In genomic region chr14:55584303-55584701, GRCm38 (mm10) we compare ENCODE assay signal across 10 mouse cellular contexts. TPM values are rescaled to one million over a fixed set of nuclear protein-coding genes. Genes with fewer than 3 reads are reported as not detected.
DNase-seq lines count a peak whose midpoint lies in the region; ATAC-seq and TF ChIP-seq lines count a peak whose summit lies in the region.
"Had no signal": no experiment of that assay in that cellular context is flagged by ENCODE, and none has a peak within 500 bp of the region (broad histone marks: within the 10 kb centered on the region; RNA-seq: fewer than 3 reads in every experiment).

No protein-coding gene starts in this region.

- H3K27me3 ChIP-seq in heart, embryonic 13.5 days (replicated peaks), result no peaks in the 10 kb centered on the region
- no peaks in the 10 kb centered on the region for H3K27me3 ChIP-seq in ES-Bruce4 (ENCODE audit: control insufficient read depth, insufficient read depth, low read length, poor library complexity, severe bottlenecking)
- no peaks in the 10 kb centered on the region for H3K27me3 ChIP-seq in forebrain, embryonic 16.5 days (replicated peaks; ENCODE audit: control insufficient read depth, insufficient read depth, low read length)
- H3K27me3 ChIP-seq in liver, embryonic 16.5 days (ENCODE audit: control insufficient read depth, insufficient read depth, low read depth, low read length), result no peaks in the 10 kb centered on the region

- H3K9me3 ChIP-seq in heart, embryonic 13.5 days, result no peaks in the 10 kb centered on the region
- H3K9me3 ChIP-seq in ES-Bruce4 (replicated peaks; ENCODE audit: control insufficient read depth, insufficient read depth, low read length, poor library complexity, severe bottlenecking), result no peaks in the 10 kb centered on the region
- no peaks in the 10 kb centered on the region for H3K9me3 ChIP-seq in forebrain, embryonic 16.5 days (ENCODE audit: control insufficient read depth, low read length)
- no peaks in the 10 kb centered on the region for H3K9me3 ChIP-seq in liver, embryonic 16.5 days (replicated peaks; ENCODE audit: control insufficient read depth, low read length)

- H3K36me3 ChIP-seq in heart, embryonic 13.5 days, result peaks cover 61% of the 10 kb centered on the region
- H3K36me3 ChIP-seq in ES-Bruce4 (ENCODE audit: control insufficient read depth, insufficient read depth, low read length, poor library complexity, severe bottlenecking), result peaks cover 9% of the 10 kb centered on the region
- peaks cover 2% of the 10 kb centered on the region; the same call in 1 of the 2 replicates for H3K36me3 ChIP-seq in forebrain, embryonic 16.5 days (ENCODE audit: control insufficient read depth, insufficient read depth)
- H3K36me3 ChIP-seq in liver, embryonic 16.5 days (ENCODE audit: control insufficient read depth, insufficient read depth), result peaks cover 3% of the 10 kb centered on the region; the same call in 1 of the 2 replicates

- no peak for ATAC-seq in heart, embryonic 13.5 days (ENCODE audit: extremely low read depth, insufficient number of reproducible peaks, low FRiP score, low TSS enrichment)
- no peak for ATAC-seq in forebrain, embryonic 16.5 days
- ATAC-seq in liver, embryonic 16.5 days (ENCODE audit: low read depth), result no peak
- ATAC-seq in granulocyte monocyte progenitor cell, adult 5-6 weeks (replicated peaks; ENCODE audit: poor library complexity, severe bottlenecking), result no peak

- H3K9ac ChIP-seq in heart, embryonic 13.5 days, result peak overlapping the region; percentile 81
- peak overlapping the region; percentile 7; the same call in 1 of the 2 replicates for H3K9ac ChIP-seq in ES-Bruce4 (ENCODE audit: low read depth, poor library complexity, severe bottlenecking)
- H3K9ac ChIP-seq in forebrain, embryonic 16.5 days (replicated peaks; ENCODE audit: low read depth, low read length), result peak overlapping the region; percentile 61
- peak overlapping the region; percentile 82 for H3K9ac ChIP-seq in liver, embryonic 16.5 days (ENCODE audit: low read depth, low read length)

- DNase-seq in heart, postnatal 14 days, result no peak
- DNase-seq in frontal cortex, postnatal 14 days (ENCODE audit: low spot score in 2 of 2), result no peak
- DNase-seq in cerebellum, postnatal 4 days (ENCODE audit: low spot score in 2 of 2), result no peak

- peak overlapping the region; percentile 69; the same call in 1 of the 2 replicates for H3K27ac ChIP-seq in heart, embryonic 13.5 days (replicated peaks)
- H3K27ac ChIP-seq in ES-Bruce4 (ENCODE audit: insufficient read depth, low read length), result no peak overlapping the region
- no peak overlapping the region for H3K27ac ChIP-seq in forebrain, embryonic 16.5 days (ENCODE audit: low read length)
- H3K27ac ChIP-seq in liver, embryonic 16.5 days (ENCODE audit: low read length), result peak overlapping the region; percentile 98

- peaks cover 26% of the 10 kb centered on the region for H3K4me1 ChIP-seq in heart, embryonic 13.5 days
- peaks cover 3% of the 10 kb centered on the region for H3K4me1 ChIP-seq in ES-Bruce4 (ENCODE audit: control insufficient read depth, insufficient read depth, low read length)
- peaks cover 11% of the 10 kb centered on the region for H3K4me1 ChIP-seq in forebrain, embryonic 16.5 days (replicated peaks; ENCODE audit: control insufficient read depth, insufficient read depth, low read length)
- H3K4me1 ChIP-seq in liver, embryonic 16.5 days (ENCODE audit: control insufficient read depth, low read depth, low read length), result peaks cover 42% of the 10 kb centered on the region

- no peak for TF ChIP-seq POLR2A in ES-Bruce4 (IDR thresholded peaks at IDR 0.05; ENCODE audit: insufficient read depth, low read length)

- 38% methylated on average over 5 of the region's 5 CpGs for WGBS in heart, embryonic 13.5 days
- WGBS in forebrain, embryonic 16.5 days, result 40% methylated on average over 5 of the region's 5 CpGs
- 20% methylated on average over 5 of the region's 5 CpGs for WGBS in liver, embryonic 16.5 days (ENCODE audit: insufficient replicate concordance)

- TF ChIP-seq CTCF in ES-Bruce4 (IDR thresholded peaks at IDR 0.05; ENCODE audit: low read depth, low read length), result no peak

- no peak for TF ChIP-seq EP300 in ES-Bruce4 (IDR thresholded peaks at IDR 0.05; ENCODE audit: insufficient read depth, low read depth, low read length)

- H3K4me3 ChIP-seq in heart, embryonic 13.5 days, result peak overlapping the region; percentile 61
- peak overlapping the region; percentile 65 for H3K4me3 ChIP-seq in ES-Bruce4 (ENCODE audit: low read depth, low read length)
- peak overlapping the region; percentile 52 for H3K4me3 ChIP-seq in forebrain, embryonic 16.5 days (replicated peaks; ENCODE audit: low read length)
- H3K4me3 ChIP-seq in liver, embryonic 16.5 days (ENCODE audit: low read depth, low read length), result peak overlapping the region; percentile 82

- intact Hi-C loops in heart, postnatal 14 days (cut with DNase I), result no loop called here

- peak overlapping the region; percentile 78 for H3K4me2 ChIP-seq in heart, embryonic 13.5 days
- H3K4me2 ChIP-seq in forebrain, embryonic 16.5 days (ENCODE audit: low read length), result peak overlapping the region; percentile 56
- peak overlapping the region; percentile 94 for H3K4me2 ChIP-seq in liver, embryonic 16.5 days (ENCODE audit: low read depth, low read length)

RNA-seq across cellular contexts. Expression of gene Emc9, which starts 0.8 kb away (rescaled TPM):
- polyA plus RNA-seq in heart, embryonic 13.5 days (2015; fragmentation: Nextera tagmentation; extraction: Ambion mirVana), result 14.8 and 19.1 TPM in 2 replicates
- 10 to 100 TPM; 39.9 to 45.0 TPM for total RNA-seq in heart, postnatal 14 days (2021)
- 5.3 and 6.1 TPM in 2 replicates for polyA plus RNA-seq in ES-Bruce4 (2011; ENCODE audit: insufficient read depth, insufficient read length, low read depth, missing spikeins)
- polyA plus RNA-seq in forebrain, embryonic 16.5 days (2015; fragmentation: Nextera tagmentation; extraction: Ambion mirVana), result 12.9 and 23.4 TPM in 2 replicates
- 22.5 and 25.8 TPM in 2 replicates for polyA plus RNA-seq in liver, embryonic 16.5 days (2015; fragmentation: Nextera tagmentation; extraction: Ambion mirVana)
- total RNA-seq in granulocyte monocyte progenitor cell, adult 5-6 weeks (2014; fragmentation: Nextera tagmentation), result 0.85 TPM in 1 of 2 replicates, not detected in the other
- 2.1 and 5.1 TPM in 2 replicates for total RNA-seq in granulocyte monocyte progenitor cell, adult 5-6 weeks (2017)

RNA-seq across cellular contexts. Expression of gene Psme1, which starts 6.4 kb away (rescaled TPM):
- 212 and 219 TPM in 2 replicates for polyA plus RNA-seq in heart, embryonic 13.5 days (2015; fragmentation: Nextera tagmentation; extraction: Ambion mirVana)
- 100 to 1,000 TPM; 218 to 238 TPM for total RNA-seq in heart, postnatal 14 days (2021)
- polyA plus RNA-seq in ES-Bruce4 (2011; ENCODE audit: insufficient read depth, insufficient read length, low read depth, missing spikeins), result 188 and 199 TPM in 2 replicates
- polyA plus RNA-seq in forebrain, embryonic 16.5 days (2015; fragmentation: Nextera tagmentation; extraction: Ambion mirVana), result 185 and 197 TPM in 2 replicates
- 114 TPM in 2 replicates for polyA plus RNA-seq in liver, embryonic 16.5 days (2015; fragmentation: Nextera tagmentation; extraction: Ambion mirVana)
- 534 and 592 TPM in 2 replicates for total RNA-seq in granulocyte monocyte progenitor cell, adult 5-6 weeks (2014; fragmentation: Nextera tagmentation)
- total RNA-seq in granulocyte monocyte progenitor cell, adult 5-6 weeks (2017), result 280 and 325 TPM in 2 replicates

RNA-seq across cellular contexts. Expression of gene Psme2, which starts 6.6 kb away (rescaled TPM):
- polyA plus RNA-seq in heart, embryonic 13.5 days (2015; fragmentation: Nextera tagmentation; extraction: Ambion mirVana), result 191 and 205 TPM in 2 replicates
- total RNA-seq in heart, postnatal 14 days (2021), result 100 to 1,000 TPM in 1 of 2 experiments, 10 to 100 TPM in 1; 90.7 to 132 TPM
- polyA plus RNA-seq in ES-Bruce4 (2011; ENCODE audit: insufficient read depth, insufficient read length, low read depth, missing spikeins), result 195 and 200 TPM in 2 replicates
- polyA plus RNA-seq in forebrain, embryonic 16.5 days (2015; fragmentation: Nextera tagmentation; extraction: Ambion mirVana), result 179 and 182 TPM in 2 replicates
- polyA plus RNA-seq in liver, embryonic 16.5 days (2015; fragmentation: Nextera tagmentation; extraction: Ambion mirVana), result 177 and 181 TPM in 2 replicates
- 330 and 352 TPM in 2 replicates for total RNA-seq in granulocyte monocyte progenitor cell, adult 5-6 weeks (2014; fragmentation: Nextera tagmentation)
- 225 and 247 TPM in 2 replicates for total RNA-seq in granulocyte monocyte progenitor cell, adult 5-6 weeks (2017)

RNA-seq across cellular contexts. Expression of gene Rnf31, which starts 7.2 kb away (rescaled TPM):
- 12.5 and 15.2 TPM in 2 replicates for polyA plus RNA-seq in heart, embryonic 13.5 days (2015; fragmentation: Nextera tagmentation; extraction: Ambion mirVana)
- 10 to 100 TPM; 21.8 to 26.1 TPM for total RNA-seq in heart, postnatal 14 days (2021)
- polyA plus RNA-seq in ES-Bruce4 (2011; ENCODE audit: insufficient read depth, insufficient read length, low read depth, missing spikeins), result 31.6 and 39.1 TPM in 2 replicates
- polyA plus RNA-seq in forebrain, embryonic 16.5 days (2015; fragmentation: Nextera tagmentation; extraction: Ambion mirVana), result 16.9 and 22.5 TPM in 2 replicates
- 9.5 and 9.7 TPM in 2 replicates for polyA plus RNA-seq in liver, embryonic 16.5 days (2015; fragmentation: Nextera tagmentation; extraction: Ambion mirVana)
- total RNA-seq in granulocyte monocyte progenitor cell, adult 5-6 weeks (2014; fragmentation: Nextera tagmentation), result 20.1 and 21.9 TPM in 2 replicates
- total RNA-seq in granulocyte monocyte progenitor cell, adult 5-6 weeks (2017), result 9.1 and 19.8 TPM in 2 replicates

RNA-seq across cellular contexts. Expression of gene Fitm1, which starts 8.9 kb away (rescaled TPM):
- polyA plus RNA-seq in heart, embryonic 13.5 days (2015; fragmentation: Nextera tagmentation; extraction: Ambion mirVana), result 100 and 109 TPM in 2 replicates
- total RNA-seq in heart, postnatal 14 days (2021), result 100 to 1,000 TPM; 204 to 226 TPM
- 1.5 TPM in 1 of 2 replicates, not detected in the other for polyA plus RNA-seq in ES-Bruce4 (2011; ENCODE audit: insufficient read depth, insufficient read length, low read depth, missing spikeins)
- polyA plus RNA-seq in forebrain, embryonic 16.5 days (2015; fragmentation: Nextera tagmentation; extraction: Ambion mirVana), result not detected in 2 replicates
- polyA plus RNA-seq in liver, embryonic 16.5 days (2015; fragmentation: Nextera tagmentation; extraction: Ambion mirVana), result 0.74 and 2.0 TPM in 2 replicates
- not detected in 2 replicates for total RNA-seq in granulocyte monocyte progenitor cell, adult 5-6 weeks (2014; fragmentation: Nextera tagmentation)
- total RNA-seq in granulocyte monocyte progenitor cell, adult 5-6 weeks (2017), result 2.4 TPM in 1 of 2 replicates, not detected in the other
- total RNA-seq: left cerebral cortex, adult 18-20 months had no signal
- polyA plus RNA-seq: CD4-positive, CD25-positive, alpha-beta regulatory T cell, adult 4 months had no signal

Comparison
In these comparisons a context has a peak if more than half of its experiments do, and no peak if none do; other contexts are left out.
1. H3K27ac ChIP-seq: peak in heart, embryonic 13.5 days (single experiment) and liver, embryonic 16.5 days (single experiment); none in ES-Bruce4 (single experiment) and forebrain, embryonic 16.5 days (single experiment).
2. H3K9ac ChIP-seq: peak in every context shown above with its lines; median percentile 82 in liver, embryonic 16.5 days; 81 in heart, embryonic 13.5 days; 61 in forebrain, embryonic 16.5 days; 7 in ES-Bruce4.
3. Peak in every context shown above with its lines, with median percentiles within 50 percentile points of each other: H3K4me2 ChIP-seq and H3K4me3 ChIP-seq.